Mouse (Mus musculus) urinary bladder, postnatal 10 days (tissue): ENCODE measurements at regions not wholly inside any gene's neighbourhood (a gene's known extent, or its start where the extent isn't known, plus 50 kb on each side); places are given as distances from the start of the nearest gene placed in this dataset.
"Not testable (repeated sequence)": the region's sequence is repeated elsewhere in the genome, so short reads cannot be mapped to it uniquely, and the experiment has no call there.

Source experiments
- DNase-seq: peaks from one replicate; pipeline ENCODE4 v3.0.0; 2022; ENCODE audit warnings: low spot score

- DNase-seq: no peak
Measured at GRCm38 (mm10) chr8:26756452-26756851, 220.7 kb upstream of the Zfp703 start.

- DNase-seq: no peak
Measured at GRCm38 (mm10) chr8:26760726-26761125, 216.4 kb upstream of the Zfp703 start.

- no peak for DNase-seq
Measured at GRCm38 (mm10) chr8:26762942-26763778, 214.0 kb upstream of the Zfp703 start.

- no peak for DNase-seq
Measured at GRCm38 (mm10) chr8:26768474-26769229, 208.5 kb upstream of the Zfp703 start.

- no peak for DNase-seq
Measured at GRCm38 (mm10) chr8:26770424-26770886, 206.7 kb upstream of the Zfp703 start.

GRCm38 (mm10) chr8:26778917-26779537 lies 198.1 kb upstream of the Zfp703 start:
- DNase-seq: no peak

GRCm38 (mm10) chr8:26780515-26780914 lies 196.6 kb upstream of the Zfp703 start:
- no peak for DNase-seq

GRCm38 (mm10) chr8:26782936-26783335 lies 194.2 kb upstream of the Zfp703 start:
- not testable (repeated sequence) for DNase-seq

GRCm38 (mm10) chr8:26784381-26784780 lies 192.7 kb upstream of the Zfp703 start:
- no peak for DNase-seq

- no peak for DNase-seq
Measured at GRCm38 (mm10) chr8:26791795-26792194, 185.3 kb upstream of the Zfp703 start.

GRCm38 (mm10) chr8:26793606-26794292 lies 183.4 kb upstream of the Zfp703 start:
- DNase-seq: no peak

- DNase-seq: no peak
Measured at GRCm38 (mm10) chr8:26794411-26794810, 182.7 kb upstream of the Zfp703 start.

GRCm38 (mm10) chr8:26795616-26796015 lies 181.5 kb upstream of the Zfp703 start:
- DNase-seq: no peak

- DNase-seq: no peak
Measured at GRCm38 (mm10) chr8:26799814-26800213, 177.3 kb upstream of the Zfp703 start.

GRCm38 (mm10) chr8:26804089-26804488 lies 173.0 kb upstream of the Zfp703 start:
- DNase-seq: no peak

- no peak for DNase-seq
Measured at GRCm38 (mm10) chr8:26804901-26805341, 172.2 kb upstream of the Zfp703 start.

- no peak for DNase-seq
Measured at GRCm38 (mm10) chr8:26805371-26805821, 171.7 kb upstream of the Zfp703 start.

GRCm38 (mm10) chr8:26808111-26808651 lies 168.9 kb upstream of the Zfp703 start:
- DNase-seq: no peak

- DNase-seq: no peak
Measured at GRCm38 (mm10) chr8:26808771-26809170, 168.4 kb upstream of the Zfp703 start.

- DNase-seq: no peak
Measured at GRCm38 (mm10) chr8:26809943-26810342, 167.2 kb upstream of the Zfp703 start.

GRCm38 (mm10) chr8:26811533-26812236 lies 165.4 kb upstream of the Zfp703 start:
- no peak for DNase-seq
